Mouse (Mus musculus) CH12.LX (cell line): ENCODE measurements around the gene Ccdc38. TPM values are rescaled to one million over a fixed set of nuclear protein-coding genes. Genes with fewer than 3 reads are reported as not detected.

Source experiments
- DNase-seq: peaks from one replicate; pipeline ENCODE4 v3.0.0-alpha.2; 2013; ENCODE audit errors: extremely low read depth
- H3K27ac ChIP-seq: 2 replicates; pipeline ENCODE4 v1.5.1; 2012; ENCODE audit warnings: low read depth, mild to moderate bottlenecking, control low read depth, moderate library complexity; ENCODE audit not compliant: insufficient read depth
- H3K27me3 ChIP-seq: replicated peaks from 2 replicates; pipeline ENCODE3; 2012; ENCODE audit warnings: inconsistent platforms
- H3K36me3 ChIP-seq, 2 experiments: replicated peaks in 1 of 2; 2 replicates each; pipeline versions ENCODE3 to v1.6.1; 2012; ENCODE audit warnings: inconsistent platforms in 1 of 2, low read length in 1 of 2, mild to moderate bottlenecking in 1 of 2, mixed read lengths in 1 of 2, moderate library complexity in 1 of 2; ENCODE audit not compliant: control insufficient read depth in 1 of 2, insufficient read depth in 1 of 2
- H3K4me1 ChIP-seq, 2 experiments: 2 replicates each; pipeline ENCODE4 v1.6.1; 2012; ENCODE audit warnings: inconsistent platforms in 1 of 2, moderate library complexity in 1 of 2; ENCODE audit not compliant: insufficient read depth in 2 of 2, control insufficient read depth in 1 of 2
- H3K4me2 ChIP-seq: 2 replicates; pipeline ENCODE4 v1.6.1; 2012; ENCODE audit warnings: low read depth, mild to moderate bottlenecking, control low read depth; ENCODE audit not compliant: poor library complexity, insufficient read depth, severe bottlenecking
- H3K4me3 ChIP-seq, 3 experiments: fragments of 150-350 bp in 1 of 3; sonication (generic) in 1 of 3; replicated peaks in 1 of 3; 2 replicates each; pipeline versions ENCODE3 to v1.5.1; 2011 to 2012; ENCODE audit warnings: low read depth in 2 of 3, low read length in 2 of 3, mild to moderate bottlenecking in 2 of 3, moderate library complexity in 2 of 3, control low read depth in 1 of 3, improper control_type of control experiment in 1 of 3, inconsistent platforms in 1 of 3, mixed read lengths in 1 of 3; ENCODE audit not compliant: poor library complexity in 1 of 3
- H3K79me2 ChIP-seq: replicated peaks from 2 replicates; pipeline ENCODE4 v1.6.1; 2012; ENCODE audit warnings: mild to moderate bottlenecking, moderate library complexity; ENCODE audit not compliant: control insufficient read depth, poor library complexity, insufficient read depth, severe bottlenecking; ENCODE audit errors: extremely low read depth
- H3K9ac ChIP-seq: 2 replicates; pipeline ENCODE4 v1.6.1; 2012; ENCODE audit warnings: low read depth, mild to moderate bottlenecking, control low read depth, moderate library complexity; ENCODE audit not compliant: insufficient read depth
- H3K9me3 ChIP-seq: replicated peaks from 2 replicates; pipeline ENCODE3; 2012; ENCODE audit warnings: low read length, inconsistent platforms, mixed read lengths
- CHD2 ChIP-seq: IDR thresholded peaks from 2 replicates; pipeline ENCODE4 v1.6.1; 2011; ENCODE audit warnings: low read length, improper control_type of control experiment
- E2F4 ChIP-seq: IDR thresholded peaks from 2 replicates; pipeline ENCODE4 v1.6.1; 2011; ENCODE audit warnings: low read depth, low read length, improper control_type of control experiment; ENCODE audit not compliant: insufficient replicate concordance
- JUN ChIP-seq: IDR thresholded peaks from 2 replicates; pipeline ENCODE4 v1.6.1; 2011; ENCODE audit warnings: low read depth, mild to moderate bottlenecking, low read length, improper control_type of control experiment, moderate library complexity; ENCODE audit not compliant: insufficient read depth
- JUND ChIP-seq: conservative IDR thresholded peaks from 2 replicates; pipeline ENCODE4 v1.6.1; 2011; ENCODE audit warnings: low read depth, low read length, improper control_type of control experiment
- MAX ChIP-seq: IDR thresholded peaks from 2 replicates; pipeline ENCODE4 v1.6.1; 2011; ENCODE audit warnings: low read length, improper control_type of control experiment
- MYC ChIP-seq: IDR thresholded peaks from 2 replicates; pipeline ENCODE4 v1.6.1; 2011; ENCODE audit warnings: low read depth, mild to moderate bottlenecking, improper control_type of control experiment, low read length
- NRF1 ChIP-seq: IDR thresholded peaks from 2 replicates; pipeline ENCODE4 v1.6.1; 2014; ENCODE audit warnings: low read depth, mild to moderate bottlenecking, inconsistent platforms, low read length, improper control_type of control experiment, moderate library complexity
- POLR2A ChIP-seq: IDR thresholded peaks from 2 replicates; pipeline ENCODE4 v1.6.1; 2011; ENCODE audit warnings: low read depth, mild to moderate bottlenecking, improper control_type of control experiment, low read length
- POLR2AphosphoS2 ChIP-seq: IDR thresholded peaks from 2 replicates; pipeline ENCODE4 v1.6.1; 2011; ENCODE audit warnings: low read depth, low read length, improper control_type of control experiment
- RAD21 ChIP-seq: IDR thresholded peaks from 2 replicates; pipeline ENCODE4 v1.6.1; 2011; ENCODE audit warnings: low read depth, mild to moderate bottlenecking, low read length, improper control_type of control experiment, moderate library complexity
- RCOR1 ChIP-seq: conservative IDR thresholded peaks from 2 replicates; pipeline ENCODE4 v1.6.1; 2012; ENCODE audit warnings: low read depth, mild to moderate bottlenecking, inconsistent platforms, low read length, improper control_type of control experiment
- SIN3A ChIP-seq: IDR thresholded peaks from 2 replicates; pipeline ENCODE4 v1.6.1; 2012; ENCODE audit warnings: low read length, improper control_type of control experiment, inconsistent platforms
- SMC3 ChIP-seq: IDR thresholded peaks from 2 replicates; pipeline ENCODE4 v1.6.1; 2011; ENCODE audit warnings: low read depth, low read length, improper control_type of control experiment
- TBP ChIP-seq: conservative IDR thresholded peaks from 2 replicates; pipeline ENCODE4 v1.6.1; 2011; ENCODE audit warnings: low read depth, low read length, improper control_type of control experiment
- UBTF ChIP-seq: IDR thresholded peaks from 2 replicates; pipeline ENCODE4 v1.6.1; 2012; ENCODE audit warnings: low read depth, mild to moderate bottlenecking, inconsistent platforms, low read length, improper control_type of control experiment, moderate library complexity
- ZC3H11A ChIP-seq: IDR thresholded peaks from 2 replicates; pipeline ENCODE4 v1.6.1; 2012; ENCODE audit warnings: low read depth, mild to moderate bottlenecking, inconsistent platforms, low read length, improper control_type of control experiment
- ZKSCAN1 ChIP-seq: IDR thresholded peaks from 2 replicates; pipeline ENCODE4 v1.6.1; 2012; ENCODE audit warnings: low read depth, inconsistent platforms, low read length, improper control_type of control experiment, borderline replicate concordance
- ZMIZ1 ChIP-seq: IDR thresholded peaks from 2 replicates; pipeline ENCODE4 v1.6.1; 2012; ENCODE audit warnings: low read depth, mild to moderate bottlenecking, inconsistent platforms, low read length, improper control_type of control experiment
- ZNF384 ChIP-seq: IDR thresholded peaks from 2 replicates; pipeline ENCODE4 v1.6.1; 2012; ENCODE audit warnings: low read depth, low read length, improper control_type of control experiment, inconsistent platforms
- dilution Hi-C: fragments of 300-500 bp; cut with MboI; formaldehyde crosslinking; loops from 2 replicates; pipeline ENCODE4 v1.14.3; 2020; ENCODE audit warnings: low sequenced_read_pairs; ENCODE audit not compliant: extremely low pct_unique_long_range_greater_than_20kb, extremely low pct_ligation_motif_present
- in situ Hi-C: fragments of 300-500 bp; cut with MboI; formaldehyde crosslinking; loops from 3 replicates; pipeline ENCODE4 v1.14.3; 2019; ENCODE audit warnings: low sequenced_read_pairs, low pct_ligation_motif_present, low pct_unique_long_range_greater_than_20kb, mixed read lengths
- polyA plus RNA-seq: library from polyadenylated mRNA; unstranded; fragments of >175 nt; gene quantifications from 2 replicates; pipeline ENCODE4 v1.2.1, GENCODE M21; 2012; ENCODE audit warnings: low read depth; ENCODE audit not compliant: insufficient read length
- total RNA-seq, 2 experiments: library from RNA; depleted of rRNA; stranded (reverse); fragments of 300-350 nt in 1 of 2; fragments of >200 nt in 1 of 2; gene quantifications; 2 replicates each; pipeline ENCODE4 v1.2.3; 2012 to 2014

Gene Ccdc38
- total and polyA plus RNA-seq, 3 experiments: 9.2 to 47.3 (median 17.9) TPM

DNA sequence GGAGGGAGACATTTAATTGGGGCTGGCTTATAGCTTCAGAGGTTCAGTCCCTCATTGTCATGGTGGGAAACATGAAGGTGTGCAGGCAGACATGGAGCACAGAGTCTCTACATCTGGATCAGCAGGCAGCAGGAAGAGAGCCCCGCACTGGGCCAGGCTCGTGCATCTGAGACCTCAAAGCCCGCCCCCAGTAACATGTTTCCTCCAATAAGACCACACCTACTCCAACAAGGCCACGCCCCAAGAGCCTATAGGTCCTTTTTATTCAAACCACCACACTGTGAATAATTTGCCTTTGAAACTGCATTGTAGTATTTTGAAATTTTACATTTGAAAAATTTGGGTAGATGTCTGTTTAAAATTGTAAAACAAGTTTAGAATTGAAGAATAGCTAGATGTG, 91.7 kb downstream of the Ccdc38 start:
- dilution Hi-C loops: no loop called here

DNA sequence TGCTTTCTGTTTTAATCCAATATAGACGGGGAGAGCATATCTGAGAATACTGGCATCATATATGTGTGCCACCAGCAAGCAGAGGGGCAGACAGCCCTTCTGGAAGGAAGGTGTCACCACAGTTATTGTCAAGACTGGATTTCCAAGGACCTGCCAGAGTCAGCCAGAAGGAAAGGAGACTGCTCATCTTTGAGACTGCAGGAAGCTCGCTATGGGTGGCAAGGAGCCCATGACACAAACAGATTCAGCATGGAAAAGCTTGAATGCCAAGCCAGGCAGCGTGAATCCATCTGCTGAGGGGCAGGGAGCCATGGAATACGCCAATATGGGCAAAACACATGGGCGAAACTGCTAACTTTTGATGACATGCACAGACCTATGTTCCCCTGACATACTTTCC, 93.1 kb downstream of the Ccdc38 start:
- Histone ChIP-seq H3K4me2 (no peak overlapping the region), H3K27me3 (no peaks in the 10 kb centered on the region), H3K4me1 (no peaks in the 10 kb centered on the region), H3K36me3 (no peaks in the 10 kb centered on the region), H3K9me3 (peaks cover 2% of the 10 kb centered on the region), H3K79me2 (no peaks in the 10 kb centered on the region), H3K4me3 (no peak overlapping the region), H3K9ac (no peak overlapping the region), H3K27ac (no peak overlapping the region)
- in situ Hi-C loops: loop anchor here (10.0 kb wide), 1 partner anchor 121 kb away; no protein-coding TSS in a partner anchor
- dilution Hi-C loops: no loop called here
- DNase-seq: no peak
- TF ChIP-seq ZMIZ1 (no peak), SMC3 (no peak), RAD21 (no peak), JUN (no peak), MAX (no peak), TBP (no peak), CHD2 (no peak), ZKSCAN1 (no peak), RCOR1 (no peak), UBTF (no peak), NRF1 (no peak), POLR2A (no peak), POLR2AphosphoS2 (no peak)

More for the DNA sequence above, 91.7 kb downstream of the Ccdc38 start:
- in situ Hi-C loops: loop anchor here (10.0 kb wide), 1 partner anchor 123 kb away; no protein-coding TSS in a partner anchor
- Histone ChIP-seq H3K4me1 (no peaks in the 10 kb centered on the region), H3K4me3 (no peak overlapping the region), H3K9ac (no peak overlapping the region), H3K27ac (no peak overlapping the region), H3K36me3 (no peaks in the 10 kb centered on the region), H3K4me2 (no peak overlapping the region), H3K9me3 (peaks cover 2% of the 10 kb centered on the region), H3K27me3 (no peaks in the 10 kb centered on the region), H3K79me2 (no peaks in the 10 kb centered on the region)
- TF ChIP-seq E2F4 (no peak), JUND (no peak), ZNF384 (no peak), SIN3A (no peak), NRF1 (no peak), TBP (no peak), ZC3H11A (no peak), MYC (no peak)
- no peak for DNase-seq

Other genes with a start within 250 kb of the Ccdc38 start
- 22.3 and 25.8 TPM in 2 replicates for gene Elk3, start 229.5 kb upstream of the Ccdc38 start, total RNA-seq (2012; rRNA removed)
- 20.1 and 25.3 TPM in 2 replicates for gene Elk3, start 229.5 kb upstream of the Ccdc38 start, total RNA-seq (2014; rRNA removed)
- gene Elk3, start 229.5 kb upstream of the Ccdc38 start, polyA plus RNA-seq: 35.6 and 37.0 TPM in 2 replicates
- gene Lta4h, start 87.2 kb upstream of the Ccdc38 start, total RNA-seq (2012; rRNA removed): 118 and 120 TPM in 2 replicates
- 155 and 160 TPM in 2 replicates for gene Lta4h, start 87.2 kb upstream of the Ccdc38 start, total RNA-seq (2014; rRNA removed)
- 99.6 and 104 TPM in 2 replicates for gene Lta4h, start 87.2 kb upstream of the Ccdc38 start, polyA plus RNA-seq
- 0.76 TPM in 2 replicates for gene Hal, start 51.9 kb upstream of the Ccdc38 start, total RNA-seq (2012; rRNA removed)
- gene Hal, start 51.9 kb upstream of the Ccdc38 start, total RNA-seq (2014; rRNA removed): 0.26 TPM in 1 of 2 replicates, not detected in the other
- gene Hal, start 51.9 kb upstream of the Ccdc38 start, polyA plus RNA-seq: 0.29 TPM in 1 of 2 replicates, not detected in the other
- gene Amdhd1, start 599 bp upstream of the Ccdc38 start, total RNA-seq (2012; rRNA removed): 4.6 and 8.4 TPM in 2 replicates
- 2.4 and 3.3 TPM in 2 replicates for gene Amdhd1, start 599 bp upstream of the Ccdc38 start, total RNA-seq (2014; rRNA removed)
- 2.3 and 2.4 TPM in 2 replicates for gene Amdhd1, start 599 bp upstream of the Ccdc38 start, polyA plus RNA-seq
- gene Snrpf, start 49.1 kb downstream of the Ccdc38 start, total RNA-seq (2012; rRNA removed): 184 and 191 TPM in 2 replicates
- gene Snrpf, start 49.1 kb downstream of the Ccdc38 start, total RNA-seq (2014; rRNA removed): 186 and 207 TPM in 2 replicates
- 144 and 159 TPM in 2 replicates for gene Snrpf, start 49.1 kb downstream of the Ccdc38 start, polyA plus RNA-seq
- gene Ntn4, start 100.0 kb downstream of the Ccdc38 start, total RNA-seq (2012; rRNA removed): not detected in 2 replicates
- not detected in 2 replicates for gene Ntn4, start 100.0 kb downstream of the Ccdc38 start, total RNA-seq (2014; rRNA removed)
- not detected in 2 replicates for gene Ntn4, start 100.0 kb downstream of the Ccdc38 start, polyA plus RNA-seq